Mouse (Mus musculus) left cerebral cortex, adult 8-10 months (tissue): Measurements from ENCODE around the gene Cpsf4. TPM values are rescaled to one million over a fixed set of nuclear protein-coding genes. Genes with fewer than 3 reads are reported as not detected.
"Not testable (repeated sequence)": the region's sequence is repeated elsewhere in the genome, so short reads cannot be mapped to it uniquely, and the experiment has no call there.

Experiments
- DNase-seq, 2 experiments: peaks; one replicate each; pipeline ENCODE4 v3.0.0; 2022; ENCODE audit warnings: low spot score in 2 of 2
- total RNA-seq, 4 experiments: library from RNA; stranded (reverse); gene quantifications; 2 replicates each; pipeline ENCODE4 v1.2.4; 2022

Cpsf4 gene
- total RNA-seq, result 10 to 100 TPM; 19.2 to 25.9 (median 22.6) TPM

DNA sequence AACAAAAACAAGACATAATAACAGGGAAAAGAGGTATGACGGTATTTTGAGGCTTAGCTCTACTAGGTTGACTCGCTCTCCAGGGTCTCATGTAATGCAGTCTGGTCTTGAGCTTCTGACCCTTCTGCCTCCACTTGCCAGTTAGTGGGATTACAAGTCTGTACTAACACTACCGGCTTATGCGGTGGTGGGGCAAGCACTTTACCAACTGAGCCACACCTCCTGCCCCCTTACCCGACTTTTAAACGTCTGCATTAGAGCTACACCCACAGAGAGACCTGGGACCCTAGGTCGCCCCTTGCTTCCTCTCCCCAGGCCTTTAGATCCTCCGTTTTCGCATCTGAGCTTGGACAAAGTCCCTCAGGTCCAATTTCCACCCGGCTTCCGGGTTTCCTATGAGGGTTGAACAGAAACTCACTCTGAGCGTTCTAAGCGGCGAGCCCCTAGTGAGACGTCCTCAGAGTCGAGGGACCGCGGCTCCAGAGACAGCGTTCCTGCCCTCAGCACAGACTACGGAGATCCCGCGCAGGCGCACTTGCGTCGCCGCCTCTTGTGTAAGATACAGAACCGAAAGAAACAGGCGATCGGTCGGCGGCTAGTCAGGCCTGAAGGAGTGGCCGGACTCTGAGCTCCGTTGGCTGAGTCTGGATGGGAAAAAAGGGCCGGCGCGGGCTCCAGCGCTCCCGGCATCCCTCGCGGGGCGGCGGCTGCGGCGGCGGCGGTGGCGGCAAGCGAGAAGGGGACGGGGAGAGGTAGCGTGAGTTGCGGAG, at the start of gene Cpsf4, which contains the start of gene Ptcd1:
Cpsf4 (plus strand) TSS at position 678 of the 770 bp plus-strand sequence.
Ptcd1 (minus strand) TSS at position 573 of the 770 bp plus-strand sequence.
- DNase-seq, result peak; percentile 98

- no peak for DNase-seq
Measured at GRCm38 (mm10) chr5:145118005-145118404, 49.0 kb upstream of the Cpsf4 start.

DNA sequence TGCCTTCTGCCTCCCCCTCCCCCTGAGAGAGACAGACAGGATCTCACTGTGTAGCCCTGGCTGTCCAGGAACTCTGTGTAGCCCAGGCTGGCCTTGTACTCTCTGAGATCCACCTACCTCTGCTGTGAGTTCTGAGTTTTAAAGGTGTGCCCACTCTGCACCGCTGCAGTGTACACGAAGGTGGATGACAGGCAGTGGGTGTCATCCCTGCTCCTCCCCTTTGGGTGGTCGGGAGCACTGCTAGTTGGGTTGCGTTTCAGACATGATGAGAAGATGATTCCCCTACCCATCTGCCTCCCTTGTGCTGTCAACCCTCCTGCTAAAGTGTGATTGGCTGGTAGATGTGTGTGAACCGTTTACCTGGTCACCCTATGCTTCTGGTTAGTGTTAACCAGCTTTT, 48.6 kb upstream of the Cpsf4 start:
- DNase-seq, result no peak

- DNase-seq, result no peak
Measured at GRCm38 (mm10) chr5:145119385-145119784, 47.6 kb upstream of the Cpsf4 start.

DNA sequence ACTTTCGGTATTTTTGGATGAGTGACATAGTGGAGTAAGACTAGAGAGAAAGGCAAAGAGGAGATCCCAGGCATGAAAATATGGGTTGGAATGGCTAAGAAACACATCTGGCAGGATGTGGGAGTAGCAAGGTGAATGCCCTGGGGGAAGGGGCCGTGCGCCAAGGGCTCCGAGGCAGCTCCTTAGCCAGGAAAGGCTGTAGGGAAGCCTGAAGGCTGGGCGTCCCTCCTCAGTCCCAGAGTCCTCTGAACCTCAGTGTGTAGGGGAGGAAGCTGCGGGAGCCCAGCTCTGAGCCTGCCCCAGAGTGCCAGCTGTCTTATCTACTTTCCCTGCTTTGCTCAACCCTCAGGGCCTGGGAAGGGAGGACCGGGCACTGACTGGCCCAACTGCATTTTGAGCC, 46.1 kb upstream of the Cpsf4 start:
- DNase-seq, result no peak

GRCm38 (mm10) chr5:145123396-145123795, 43.6 kb upstream of the Cpsf4 start:
- no peak for DNase-seq

DNA sequence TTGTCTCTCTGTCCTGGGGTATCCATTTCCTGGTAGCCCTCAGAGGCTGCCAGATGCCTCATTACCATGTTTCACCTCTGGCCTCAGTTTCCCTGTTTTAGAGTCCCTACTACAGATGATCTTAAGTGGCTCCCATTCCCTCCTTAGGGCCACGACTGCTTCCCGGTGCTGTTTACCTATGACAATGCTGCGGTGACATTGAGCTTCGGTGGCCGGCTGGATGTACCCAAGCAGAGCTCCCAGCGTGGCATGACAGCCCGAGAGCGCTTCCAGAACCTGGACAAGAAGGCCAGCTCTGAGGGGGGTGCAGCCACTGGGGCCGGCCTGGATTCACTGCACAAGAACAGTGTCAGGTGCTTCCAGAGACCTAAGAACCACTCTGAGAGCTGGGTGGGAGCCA, 40.4 kb upstream of the Cpsf4 start:
- DNase-seq, result no peak

DNA sequence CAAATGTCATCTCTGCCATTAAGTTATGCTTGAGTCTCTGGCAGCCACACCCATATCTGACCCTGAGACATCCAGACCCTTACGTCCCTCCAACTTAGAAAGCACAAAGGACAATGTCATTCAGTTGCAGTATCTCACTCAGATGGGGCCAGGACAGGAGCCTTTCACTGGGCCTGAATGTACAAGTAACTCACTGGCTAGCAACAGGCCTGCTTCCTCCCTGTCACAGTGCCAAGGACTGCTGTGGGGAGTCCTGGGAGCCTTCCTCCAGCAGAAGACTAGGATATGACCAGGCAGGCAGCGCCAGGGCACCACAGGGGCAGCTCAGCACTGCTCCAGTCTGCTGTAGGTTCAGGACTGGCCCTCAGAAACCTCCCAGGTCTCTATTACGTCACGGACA, 37.9 kb upstream of the Cpsf4 start:
- no peak for DNase-seq

DNA sequence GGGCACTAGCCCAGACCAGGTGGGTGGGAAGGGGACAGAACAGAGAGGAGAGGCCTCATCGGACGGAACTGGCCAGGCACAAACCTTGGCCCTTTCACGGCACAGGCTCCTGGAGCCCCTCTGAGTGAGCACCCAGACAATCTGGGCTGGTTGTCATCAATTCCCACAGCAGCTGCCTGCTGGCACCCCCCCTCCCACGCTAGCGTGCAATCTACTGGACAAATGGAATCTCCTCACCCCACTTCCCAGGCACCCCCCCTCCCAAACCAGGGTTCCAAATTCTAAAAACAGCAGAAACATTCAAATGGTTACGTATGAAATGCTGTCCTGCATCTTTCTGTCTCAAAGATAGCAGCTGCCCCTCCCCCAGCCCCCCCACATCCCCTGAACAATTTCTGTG, 37.2 kb upstream of the Cpsf4 start:
- peak in 1 of 2 experiments; percentile 64 for DNase-seq

DNA sequence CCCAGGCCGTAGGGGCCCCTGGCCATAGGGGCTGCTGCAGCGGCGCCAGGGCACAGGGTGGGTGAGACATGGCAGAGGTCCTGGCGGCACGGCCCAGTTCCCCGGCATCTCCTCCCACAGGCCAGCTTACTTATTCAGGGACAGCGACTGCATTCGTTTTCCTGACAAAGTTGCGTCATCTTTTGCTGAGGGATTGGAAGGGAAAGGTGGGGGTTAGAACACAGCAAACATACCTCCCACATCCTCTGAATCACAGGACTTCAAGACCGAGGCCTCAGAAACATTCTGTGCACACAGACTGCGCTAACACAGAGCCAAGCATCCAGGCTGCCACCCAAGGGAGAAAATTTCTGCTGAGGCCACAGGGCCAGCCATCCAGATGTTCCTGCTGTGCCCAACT, 36.8 kb upstream of the Cpsf4 start:
- peak; percentile 44 to 83 for DNase-seq

DNA sequence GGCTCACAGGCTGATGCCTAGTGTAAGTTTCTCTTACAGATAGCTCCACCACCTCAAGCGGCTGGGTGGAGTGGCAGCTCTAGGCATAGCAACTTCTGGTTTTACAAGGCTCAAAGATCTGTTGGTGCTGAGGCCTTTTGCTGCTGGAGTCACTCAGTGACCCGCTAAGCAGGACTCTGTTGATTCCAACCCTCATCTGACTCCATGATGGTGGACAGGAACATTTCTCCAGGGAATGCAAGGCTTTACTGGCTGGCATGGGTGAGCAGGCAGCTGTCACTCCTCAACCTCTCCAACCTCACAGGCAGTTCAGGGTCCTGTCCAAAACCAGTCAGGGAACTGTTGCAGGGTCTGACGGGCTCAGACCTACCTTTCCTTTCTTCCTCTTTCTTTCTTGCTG, 36.0 kb upstream of the Cpsf4 start:
- no peak for DNase-seq

DNA sequence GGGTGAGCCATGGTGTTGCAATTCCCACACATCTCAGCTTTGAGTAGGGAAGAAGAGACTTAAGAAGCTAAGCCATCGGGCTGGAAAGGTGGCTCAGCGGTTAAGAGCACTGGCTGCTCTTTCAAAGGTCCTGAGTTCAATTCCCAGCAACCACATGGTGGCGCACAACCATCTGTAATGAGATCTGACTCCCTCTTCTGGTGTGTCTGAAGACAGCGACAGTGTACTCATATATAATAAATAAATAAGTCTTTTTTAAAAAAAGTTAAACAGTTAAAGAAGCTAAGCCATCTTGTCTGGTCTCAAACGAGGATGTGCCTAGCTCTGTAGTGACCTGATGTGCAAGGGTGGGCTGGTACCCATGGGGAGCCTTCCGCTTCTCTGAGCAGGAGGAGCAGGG, 33.7 kb upstream of the Cpsf4 start:
- DNase-seq, result not testable (repeated sequence)

- DNase-seq, result no peak
Measured at GRCm38 (mm10) chr5:145138836-145139235, 28.2 kb upstream of the Cpsf4 start.

DNA sequence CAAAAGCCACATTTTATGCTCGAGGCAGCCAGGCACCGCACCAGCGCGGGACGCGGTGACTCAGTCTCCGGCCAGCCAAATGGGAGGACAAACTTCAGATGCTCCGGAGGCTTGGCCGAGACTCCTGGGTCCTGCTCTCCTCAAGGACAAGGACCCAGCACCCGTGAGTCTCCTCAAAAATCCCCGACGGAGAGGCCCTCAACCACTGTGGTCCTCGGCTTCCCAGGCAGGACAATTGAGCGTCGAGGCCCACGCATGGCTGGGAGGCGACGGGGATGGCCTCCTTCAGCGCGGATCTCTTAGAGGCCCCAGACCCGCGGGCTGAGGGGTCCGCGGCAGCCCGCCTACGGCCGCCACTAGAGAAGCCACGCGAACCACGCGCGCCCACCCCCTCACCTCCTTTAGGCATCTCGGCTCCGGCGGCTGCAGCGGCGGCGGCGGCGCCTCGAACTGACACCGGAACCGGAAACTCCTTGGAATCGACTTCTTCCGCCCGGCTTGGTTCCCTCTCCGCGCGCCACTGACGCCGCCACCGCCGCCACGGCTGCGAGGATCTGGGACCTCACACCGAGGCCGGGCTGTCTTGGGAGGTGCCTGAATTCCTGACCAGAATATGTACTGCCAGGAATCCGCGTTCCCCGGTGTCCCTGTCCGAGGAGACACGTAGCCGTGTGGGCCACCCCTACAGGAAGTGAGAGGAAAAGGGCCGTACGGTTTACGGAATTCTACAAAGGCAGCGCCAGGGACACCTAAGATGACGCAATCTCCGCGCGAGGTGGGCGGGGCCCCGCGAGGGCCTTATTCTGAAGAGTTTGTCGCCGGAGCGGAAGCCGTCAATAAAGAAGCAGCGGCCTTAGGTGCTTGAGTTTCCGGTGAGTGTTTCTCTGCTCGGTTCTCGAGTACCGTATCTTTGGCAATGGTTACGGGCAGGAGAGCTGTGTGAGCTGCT, 27.2 kb upstream of the Cpsf4 start, which contains the start of the genes Pdap1 and Bud31:
Pdap1 (minus strand) TSS at position 668 of the 949 bp plus-strand sequence.
Bud31 (plus strand) TSS at position 792 of the 949 bp plus-strand sequence.
- peak; percentile 91 to 98 for DNase-seq

DNA sequence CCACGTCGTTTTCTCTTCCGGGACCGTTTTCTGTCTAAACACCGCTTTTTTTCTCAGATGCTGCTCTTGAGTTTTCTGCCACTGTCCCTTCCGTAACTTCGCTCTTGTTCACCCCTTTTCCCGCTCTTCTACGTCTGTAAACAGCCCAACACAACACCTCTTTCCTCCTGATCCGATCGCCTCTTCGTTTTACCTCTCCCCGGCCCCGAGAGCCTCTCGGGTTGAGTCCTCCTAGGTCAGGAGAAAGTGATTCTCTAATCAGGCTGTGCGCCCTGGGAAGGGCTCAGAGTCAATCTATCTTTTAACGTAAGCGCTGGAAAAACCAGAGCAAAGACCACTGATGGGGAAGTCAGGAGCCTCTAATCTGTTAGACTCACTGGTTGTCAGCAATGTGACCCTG, 26.4 kb upstream of the Cpsf4 start:
- DNase-seq, result no peak

- no peak for DNase-seq
Measured at GRCm38 (mm10) chr5:145147748-145148147, 19.3 kb upstream of the Cpsf4 start.

GRCm38 (mm10) chr5:145149294-145149693, 17.7 kb upstream of the Cpsf4 start:
- no peak for DNase-seq

- DNase-seq, result no peak
Measured at GRCm38 (mm10) chr5:145152690-145153089, 14.3 kb upstream of the Cpsf4 start.

DNA sequence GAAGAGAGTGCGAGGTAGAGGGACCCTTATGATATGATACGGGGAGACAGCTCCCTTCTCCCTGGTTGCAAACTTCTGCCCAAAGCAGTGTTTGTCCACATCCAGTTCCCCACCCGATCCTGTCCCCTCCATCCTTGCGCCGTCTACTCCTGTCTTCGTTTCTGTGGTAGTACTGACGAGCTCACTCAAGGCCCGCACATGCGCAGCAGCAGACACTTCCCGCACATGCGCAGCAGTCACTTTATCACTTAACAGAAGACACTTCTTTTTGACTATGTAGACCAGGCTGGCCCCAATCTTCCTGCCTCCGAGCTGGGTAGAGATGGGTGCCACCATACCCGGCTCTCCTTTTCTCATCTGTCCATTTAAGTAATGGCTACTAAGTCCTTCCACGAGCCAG, 5.7 kb upstream of the Cpsf4 start:
- DNase-seq, result no peak

DNA sequence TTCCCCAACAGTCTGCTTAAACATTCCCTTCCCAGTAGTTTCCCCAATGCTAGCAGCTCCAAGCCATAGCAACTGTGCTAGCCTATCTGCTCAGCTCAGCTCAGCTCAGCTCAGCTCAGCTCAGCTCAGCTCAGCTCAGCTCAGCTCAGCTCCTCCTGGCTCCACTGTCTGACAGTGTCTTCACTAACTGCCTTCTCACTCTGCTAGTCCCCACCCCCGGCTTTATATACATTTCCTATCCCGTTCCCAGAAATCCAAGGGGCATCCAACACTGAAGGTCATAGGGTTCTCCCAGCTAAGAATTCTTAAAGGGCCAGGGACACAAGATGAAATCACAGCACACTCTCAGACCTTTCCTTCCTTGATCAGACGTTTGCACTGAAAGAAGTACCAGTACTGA, 2.3 kb upstream of the Cpsf4 start:
- DNase-seq, result no peak

DNA sequence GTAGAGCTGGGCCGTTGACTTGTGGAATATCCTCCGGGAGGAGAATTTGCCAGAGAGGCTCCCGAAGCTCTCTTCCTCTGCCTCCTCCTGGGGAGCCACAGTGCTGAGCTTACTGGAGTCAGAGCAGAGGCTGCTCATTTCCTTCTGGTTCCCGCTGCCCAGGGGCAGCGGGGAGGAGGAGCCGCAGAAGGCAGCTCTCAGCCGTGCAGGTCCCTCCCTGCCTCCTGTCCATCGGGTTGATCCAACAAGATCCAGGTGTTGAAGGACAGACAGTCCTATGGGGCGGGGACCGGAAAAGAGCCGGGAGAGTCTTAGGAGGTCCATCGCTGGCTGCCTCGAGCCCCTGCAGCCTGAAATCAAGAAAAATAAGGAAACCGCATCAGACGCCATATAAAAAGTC, 1.8 kb upstream of the Cpsf4 start:
- DNase-seq, result no peak

DNA sequence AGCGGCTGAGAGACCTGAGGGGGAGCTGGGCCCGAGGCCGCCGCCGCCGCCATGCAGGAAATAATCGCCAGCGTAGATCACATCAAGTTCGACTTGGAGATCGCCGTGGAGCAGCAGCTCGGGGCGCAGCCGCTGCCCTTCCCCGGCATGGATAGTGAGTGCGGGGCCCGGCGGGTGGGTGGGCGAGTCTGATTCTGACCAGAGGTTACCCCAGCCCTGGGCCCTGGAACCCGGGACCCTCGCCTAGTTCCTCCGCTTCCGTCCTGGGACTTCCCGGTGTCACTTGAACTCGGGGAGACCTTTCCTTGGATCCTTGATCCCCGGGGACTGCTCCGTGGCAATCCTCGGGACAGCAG, 271 bp downstream of the Cpsf4 start:
- no peak for DNase-seq
